Mouse (Mus musculus): ENCODE data around the gene Rnf34. TPM values are rescaled to one million over a fixed set of nuclear protein-coding genes. Genes with fewer than 3 reads are reported as not detected.

Rnf34 gene
- 10 to 100 TPM; 21.1 to 24.5 TPM for total RNA-seq (2021)
- long read RNA-seq, experiment 1, full-length matches to known transcripts, result 25 of 30 reads
- long read RNA-seq, experiment 1, partial matches to known transcripts, result 1 of 30 reads
- long read RNA-seq, experiment 1, other reads (novel, unspliced or antisense), result 4 of 30 reads
- long read RNA-seq, experiment 2, full-length matches to known transcripts, result 56 of 59 reads
- long read RNA-seq, experiment 2, partial matches to known transcripts, result 2 of 59 reads
- long read RNA-seq, experiment 2, other reads (novel, unspliced or antisense), result 1 of 59 reads

- peak; percentile 82 to 95 for DNase-seq (ENCODE audit: low spot score in 2 of 2)
These were observed at the start of gene Rnf34 for GRCm38 (mm10) chr5:122849521-122850318. Gene Rnf34, plus strand, starts transcription at chr5:122850048.

- no peak for DNase-seq (ENCODE audit: low spot score in 2 of 2)
These were observed 49.4 kb upstream of the Rnf34 start for GRCm38 (mm10) chr5:122800345-122801010.

GRCm38 (mm10) chr5:122801684-122802083 lies 48.2 kb upstream of the Rnf34 start:
- DNase-seq (ENCODE audit: low spot score in 2 of 2), result no peak

GRCm38 (mm10) chr5:122802706-122803105 lies 47.1 kb upstream of the Rnf34 start:
- DNase-seq (ENCODE audit: low spot score in 2 of 2), result no peak

GRCm38 (mm10) chr5:122805503-122805902 lies 44.3 kb upstream of the Rnf34 start:
- no peak for DNase-seq (ENCODE audit: low spot score in 2 of 2)

- peak in 1 of 2 experiments; percentile 40 for DNase-seq (ENCODE audit: low spot score in 2 of 2)
These were observed 38.3 kb upstream of the Rnf34 start for GRCm38 (mm10) chr5:122811364-122812079.

- DNase-seq (ENCODE audit: low spot score in 2 of 2), result no peak
These were observed 37.1 kb upstream of the Rnf34 start for GRCm38 (mm10) chr5:122812699-122813098.

- peak; percentile 69 to 88 for DNase-seq (ENCODE audit: low spot score in 2 of 2)
These were observed 28.9 kb upstream of the Rnf34 start, which contains the start of gene Anapc5 for GRCm38 (mm10) chr5:122820777-122821523. Gene Anapc5, minus strand, starts transcription at chr5:122821339.

- DNase-seq (ENCODE audit: low spot score in 2 of 2), result no peak
These were observed 28.3 kb upstream of the Rnf34 start for GRCm38 (mm10) chr5:122821524-122821885.

GRCm38 (mm10) chr5:122822441-122822840 lies 27.4 kb upstream of the Rnf34 start:
- DNase-seq (ENCODE audit: low spot score in 2 of 2), result no peak

GRCm38 (mm10) chr5:122823976-122824375 lies 25.9 kb upstream of the Rnf34 start:
- no peak for DNase-seq (ENCODE audit: low spot score in 2 of 2)

GRCm38 (mm10) chr5:122824450-122824849 lies 25.4 kb upstream of the Rnf34 start:
- no peak for DNase-seq (ENCODE audit: low spot score in 2 of 2)

GRCm38 (mm10) chr5:122825099-122825498 lies 24.7 kb upstream of the Rnf34 start:
- no peak for DNase-seq (ENCODE audit: low spot score in 2 of 2)

GRCm38 (mm10) chr5:122832536-122832935 lies 17.3 kb upstream of the Rnf34 start:
- DNase-seq (ENCODE audit: low spot score in 2 of 2), result no peak

- DNase-seq (ENCODE audit: low spot score in 2 of 2), result no peak
These were observed 16.9 kb upstream of the Rnf34 start for GRCm38 (mm10) chr5:122832996-122833395.

- DNase-seq (ENCODE audit: low spot score in 2 of 2), result no peak
These were observed 8.7 kb upstream of the Rnf34 start for GRCm38 (mm10) chr5:122841126-122841525.

GRCm38 (mm10) chr5:122843799-122844198 lies 6.0 kb upstream of the Rnf34 start:
- DNase-seq (ENCODE audit: low spot score in 2 of 2), result no peak

GRCm38 (mm10) chr5:122850319-122851002 lies 613 bp downstream of the Rnf34 start:
- DNase-seq (ENCODE audit: low spot score in 2 of 2), result peak in 1 of 2 experiments; percentile 4

- no peak for DNase-seq (ENCODE audit: low spot score in 2 of 2)
These were observed 2.8 kb downstream of the Rnf34 start for GRCm38 (mm10) chr5:122852611-122853010.

- DNase-seq (ENCODE audit: low spot score in 2 of 2), result no peak
These were observed 6.0 kb downstream of the Rnf34 start for GRCm38 (mm10) chr5:122855858-122856257.

Measured in adrenal gland, postnatal 4 days (tissue).